Mouse (Mus musculus): ENCODE data around the gene Kif26b. TPM values are rescaled to one million over a fixed set of nuclear protein-coding genes. Genes with fewer than 3 reads are reported as not detected.

The Kif26b gene
- total and polyA plus RNA-seq, 3 experiments, result 0.04 to 0.16 TPM; not detected in 1

DNA sequence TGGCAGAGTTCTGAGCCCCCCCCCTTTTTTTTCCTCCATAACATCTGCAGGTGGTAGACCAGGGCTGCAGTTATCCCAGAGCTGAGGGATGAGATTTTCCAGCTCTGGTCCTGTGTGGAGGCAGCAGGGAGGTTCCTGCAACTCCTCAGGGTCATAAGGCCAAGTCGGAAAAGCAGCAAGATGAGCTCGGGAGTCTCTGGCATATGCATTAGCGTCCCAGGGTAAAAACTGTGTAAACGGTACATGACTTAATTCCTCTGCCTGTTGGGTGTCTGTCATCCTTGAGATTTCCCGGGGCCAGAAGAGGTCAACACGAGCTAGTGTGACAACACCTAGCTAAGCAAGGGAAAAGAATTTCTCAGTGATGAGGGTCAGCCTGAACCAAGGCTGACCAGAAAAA lies 111.0 kb downstream of the Kif26b start:
- TF ChIP-seq POLR2AphosphoS5 (IDR thresholded peaks at IDR 0.05; ENCODE audit: insufficient replicate concordance, low read depth, low read length) (no peak), GATA1 (IDR thresholded peaks at IDR 0.05; ENCODE audit: borderline replicate concordance, low read length) (no peak), GATA2 (IDR thresholded peaks at IDR 0.05; ENCODE audit: borderline replicate concordance, low read depth, low read length) (no peak), CTCF (IDR thresholded peaks at IDR 0.05; ENCODE audit: low read depth, low read length) (no peak), TAL1 (conservative IDR thresholded peaks at IDR 0.05; ENCODE audit: low read depth, low read length) (no peak)
- H3K9me3 ChIP-seq (replicated peaks), result 0 out of 2 replicates have a peak, but pooled peaks cover 2% of the 10 kb centered on the region
- H3K27me3 ChIP-seq (ENCODE audit: insufficient read depth, low read length), result peaks cover 43% of the 10 kb centered on the region
- no peak overlapping the region for H3K4me3 ChIP-seq (ENCODE audit: low read depth, low read length)
- ATAC-seq (ENCODE audit: extremely low read depth, insufficient number of reproducible peaks, low FRiP score, poor library complexity, severe bottlenecking), result no peak
- no peak for DNase-seq (ENCODE audit: low spot score)
- no peaks in the 10 kb centered on the region for H3K4me1 ChIP-seq (ENCODE audit: insufficient read depth, low read depth, low read length)
- H3K36me3 ChIP-seq (replicated peaks), result no peaks in the 10 kb centered on the region

DNA sequence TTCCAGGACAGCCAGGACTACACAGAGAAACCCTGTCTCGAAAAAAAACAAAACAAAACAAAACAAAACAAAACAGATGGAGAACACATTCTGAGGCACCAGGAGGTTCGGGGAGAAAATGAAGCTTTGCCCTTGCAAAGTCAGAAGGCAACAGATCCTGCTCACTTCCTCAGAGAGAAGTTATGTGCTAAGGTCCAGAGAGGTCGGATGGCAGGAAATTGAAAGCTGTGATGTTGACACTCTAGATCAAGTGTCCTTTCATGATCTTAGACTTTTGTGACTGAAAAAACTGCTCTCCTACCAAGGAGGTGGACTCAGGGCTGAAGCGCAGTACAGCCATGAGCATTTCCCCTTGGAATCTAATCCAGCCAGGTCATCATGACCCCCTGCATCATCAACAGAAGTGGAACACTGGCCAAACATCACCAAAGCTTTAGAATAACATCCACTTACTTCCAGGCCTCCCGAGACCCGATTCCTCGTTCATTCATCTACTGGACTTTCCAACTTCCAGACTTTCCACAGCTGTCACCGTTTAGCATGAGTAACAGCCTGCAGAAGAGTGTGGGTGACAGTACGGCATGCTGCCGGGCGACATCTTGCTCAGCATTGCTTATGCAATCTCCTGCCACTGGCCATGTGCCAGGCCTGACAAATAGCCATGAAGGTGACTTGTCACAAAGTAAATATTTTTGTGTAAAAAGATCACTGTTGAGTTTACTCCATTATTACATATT lies 112.0 kb downstream of the Kif26b start:
- DNase-seq (ENCODE audit: low spot score), result no peak

DNA sequence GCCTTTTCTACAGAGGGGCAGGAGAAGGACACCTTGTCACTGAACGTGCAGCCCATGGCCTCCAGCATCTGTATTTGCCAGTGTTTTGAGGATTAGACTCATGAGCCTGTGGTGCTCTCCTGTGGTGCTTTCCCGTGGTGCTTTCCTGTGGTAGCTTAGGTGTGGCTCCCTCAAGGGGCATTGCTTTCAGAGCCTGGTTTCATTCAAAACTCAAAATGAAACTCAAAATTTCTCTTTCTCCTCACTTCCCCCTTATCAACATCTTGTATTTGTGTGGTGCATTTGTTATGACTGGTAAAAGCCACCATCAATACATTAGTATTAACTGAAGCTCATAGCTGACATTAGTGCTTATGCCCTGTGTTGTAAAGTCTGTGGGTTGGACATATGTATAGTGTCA lies 112.9 kb downstream of the Kif26b start:
- Histone ChIP-seq H3K4me1 (ENCODE audit: insufficient read depth, low read depth, low read length) (no peaks in the 10 kb centered on the region), H3K9me3 (replicated peaks) (no peaks in the 10 kb centered on the region; the same call in 1 of the 2 replicates), H3K4me3 (ENCODE audit: low read depth, low read length) (no peak overlapping the region), H3K36me3 (replicated peaks) (no peaks in the 10 kb centered on the region), H3K27me3 (ENCODE audit: insufficient read depth, low read length) (peaks cover 51% of the 10 kb centered on the region)
- no peak for ATAC-seq (ENCODE audit: extremely low read depth, insufficient number of reproducible peaks, low FRiP score, poor library complexity, severe bottlenecking)
- DNase-seq (ENCODE audit: low spot score), result no peak
- no peak for TF ChIP-seq GATA1 (IDR thresholded peaks at IDR 0.05; ENCODE audit: borderline replicate concordance, low read length)
- no peak for TF ChIP-seq CTCF (IDR thresholded peaks at IDR 0.05; ENCODE audit: low read depth, low read length)
- TF ChIP-seq TAL1 (conservative IDR thresholded peaks at IDR 0.05; ENCODE audit: low read depth, low read length), result no peak
- TF ChIP-seq POLR2AphosphoS5 (IDR thresholded peaks at IDR 0.05; ENCODE audit: insufficient replicate concordance, low read depth, low read length), result no peak
- no peak for TF ChIP-seq GATA2 (IDR thresholded peaks at IDR 0.05; ENCODE audit: borderline replicate concordance, low read depth, low read length)

More for the DNA sequence above, 112.0 kb downstream of the Kif26b start:
- H3K4me3 ChIP-seq (ENCODE audit: low read depth, low read length), result no peak overlapping the region
- no peak for ATAC-seq (ENCODE audit: extremely low read depth, insufficient number of reproducible peaks, low FRiP score, poor library complexity, severe bottlenecking)
- no peak for TF ChIP-seq TAL1 (conservative IDR thresholded peaks at IDR 0.05; ENCODE audit: low read depth, low read length)
- TF ChIP-seq GATA1 (IDR thresholded peaks at IDR 0.05; ENCODE audit: borderline replicate concordance, low read length), result no peak
- TF ChIP-seq CTCF (IDR thresholded peaks at IDR 0.05; ENCODE audit: low read depth, low read length), result no peak
- no peaks in the 10 kb centered on the region for H3K36me3 ChIP-seq (replicated peaks)
- H3K4me1 ChIP-seq (ENCODE audit: insufficient read depth, low read depth, low read length), result no peaks in the 10 kb centered on the region
- H3K9me3 ChIP-seq (replicated peaks), result peaks cover 2% of the 10 kb centered on the region; the same call in 1 of the 2 replicates
- peaks cover 47% of the 10 kb centered on the region for H3K27me3 ChIP-seq (ENCODE audit: insufficient read depth, low read length)

DNA sequence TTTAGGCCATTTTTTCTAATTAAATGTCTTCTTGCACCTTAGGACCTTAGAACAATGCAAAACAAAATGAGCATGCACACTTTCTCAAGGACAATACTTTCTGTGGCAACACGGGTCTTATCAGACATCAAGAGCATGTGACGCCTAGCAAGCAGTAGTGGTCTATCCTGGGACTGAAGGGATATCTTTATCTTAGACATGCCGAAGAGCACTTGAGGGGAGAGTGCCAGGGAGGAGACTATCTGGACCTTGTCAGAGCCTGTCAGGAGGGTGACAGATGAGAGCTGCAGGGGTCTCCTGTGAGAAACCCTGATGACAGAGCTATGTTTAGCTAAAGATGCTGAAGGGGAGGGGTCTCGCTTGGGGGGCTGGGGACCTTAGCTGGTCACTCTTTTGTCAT lies 116.0 kb downstream of the Kif26b start:
- no peak for DNase-seq (ENCODE audit: low spot score)
- ATAC-seq (ENCODE audit: extremely low read depth, insufficient number of reproducible peaks, low FRiP score, poor library complexity, severe bottlenecking), result no peak

DNA sequence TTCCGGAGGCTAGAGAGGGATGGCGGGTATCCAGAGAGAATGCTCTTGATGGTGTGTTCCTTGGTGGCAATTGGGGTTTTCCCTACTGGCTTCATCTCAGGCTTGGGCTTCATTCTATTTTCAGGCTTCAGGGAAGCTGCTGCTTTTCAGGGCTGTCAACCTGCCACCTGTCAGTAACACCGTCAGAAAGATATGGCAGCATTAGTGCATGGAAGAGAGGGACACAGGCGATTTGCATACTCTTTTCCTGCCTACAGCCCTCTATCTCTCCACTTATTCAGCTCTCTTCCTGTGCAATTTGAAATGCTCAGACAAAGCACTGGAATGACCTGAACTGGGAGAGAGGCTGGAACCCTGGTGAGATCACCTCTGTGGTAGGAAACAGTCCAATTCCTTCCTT lies 117.7 kb downstream of the Kif26b start:
- Histone ChIP-seq H3K27me3 (ENCODE audit: insufficient read depth, low read length) (peaks cover 53% of the 10 kb centered on the region), H3K9me3 (replicated peaks) (peaks cover under 1% of the 10 kb centered on the region), H3K36me3 (replicated peaks) (no peaks in the 10 kb centered on the region), H3K4me1 (ENCODE audit: insufficient read depth, low read depth, low read length) (no peaks in the 10 kb centered on the region), H3K4me3 (ENCODE audit: low read depth, low read length) (no peak overlapping the region)
- DNase-seq (ENCODE audit: low spot score), result no peak
- ATAC-seq (ENCODE audit: extremely low read depth, insufficient number of reproducible peaks, low FRiP score, poor library complexity, severe bottlenecking), result no peak
- TF ChIP-seq TAL1 (conservative IDR thresholded peaks at IDR 0.05; ENCODE audit: low read depth, low read length) (no peak), GATA2 (IDR thresholded peaks at IDR 0.05; ENCODE audit: borderline replicate concordance, low read depth, low read length) (no peak), CTCF (IDR thresholded peaks at IDR 0.05; ENCODE audit: low read depth, low read length) (no peak), POLR2AphosphoS5 (IDR thresholded peaks at IDR 0.05; ENCODE audit: insufficient replicate concordance, low read depth, low read length) (no peak)

More for the DNA sequence above, 116.0 kb downstream of the Kif26b start:
- H3K9me3 ChIP-seq (replicated peaks), result no peaks in the 10 kb centered on the region; the same call in 1 of the 2 replicates
- H3K27me3 ChIP-seq (ENCODE audit: insufficient read depth, low read length), result peaks cover 53% of the 10 kb centered on the region
- H3K4me1 ChIP-seq (ENCODE audit: insufficient read depth, low read depth, low read length), result no peaks in the 10 kb centered on the region
- TF ChIP-seq CTCF (IDR thresholded peaks at IDR 0.05; ENCODE audit: low read depth, low read length), result no peak
- TF ChIP-seq POLR2AphosphoS5 (IDR thresholded peaks at IDR 0.05; ENCODE audit: insufficient replicate concordance, low read depth, low read length), result no peak
- no peak for TF ChIP-seq TAL1 (conservative IDR thresholded peaks at IDR 0.05; ENCODE audit: low read depth, low read length)
- no peak for TF ChIP-seq GATA1 (IDR thresholded peaks at IDR 0.05; ENCODE audit: borderline replicate concordance, low read length)
- no peak for TF ChIP-seq GATA2 (IDR thresholded peaks at IDR 0.05; ENCODE audit: borderline replicate concordance, low read depth, low read length)
- H3K36me3 ChIP-seq (replicated peaks), result no peaks in the 10 kb centered on the region
- no peak overlapping the region for H3K4me3 ChIP-seq (ENCODE audit: low read depth, low read length)

DNA sequence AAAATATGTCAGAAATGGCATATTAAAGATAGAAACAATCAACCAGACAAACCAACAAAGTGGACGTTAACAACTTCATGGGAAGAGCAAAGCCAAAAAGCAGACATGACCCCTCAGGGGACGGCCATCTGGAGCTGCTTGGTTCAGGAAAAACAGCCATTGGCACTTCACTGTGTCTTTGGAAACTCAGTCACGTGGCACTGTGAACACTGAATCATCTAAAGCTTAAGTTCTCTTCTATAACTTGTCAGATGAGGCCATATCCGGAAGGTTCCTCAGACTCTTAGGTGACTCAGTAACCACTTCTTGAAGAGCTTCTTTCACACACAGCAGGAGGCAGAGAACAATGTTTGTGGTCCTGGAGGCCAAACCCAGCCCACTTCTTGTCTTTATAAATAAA lies 126.6 kb downstream of the Kif26b start:
- no peaks in the 10 kb centered on the region for H3K36me3 ChIP-seq (replicated peaks)
- peaks cover 34% of the 10 kb centered on the region for H3K27me3 ChIP-seq (ENCODE audit: insufficient read depth, low read length)
- DNase-seq (ENCODE audit: low spot score) (no peak), ATAC-seq (ENCODE audit: extremely low read depth, insufficient number of reproducible peaks, low FRiP score, poor library complexity, severe bottlenecking) (no peak)
- H3K4me1 ChIP-seq (ENCODE audit: insufficient read depth, low read depth, low read length), result no peaks in the 10 kb centered on the region
- H3K9me3 ChIP-seq (replicated peaks), result peaks cover 4% of the 10 kb centered on the region; the same call in 1 of the 2 replicates
- no peak overlapping the region for H3K4me3 ChIP-seq (ENCODE audit: low read depth, low read length)
- TF ChIP-seq GATA1 (IDR thresholded peaks at IDR 0.05; ENCODE audit: borderline replicate concordance, low read length) (no peak), TAL1 (conservative IDR thresholded peaks at IDR 0.05; ENCODE audit: low read depth, low read length) (no peak), CTCF (IDR thresholded peaks at IDR 0.05; ENCODE audit: low read depth, low read length) (no peak), GATA2 (IDR thresholded peaks at IDR 0.05; ENCODE audit: borderline replicate concordance, low read depth, low read length) (no peak), POLR2AphosphoS5 (IDR thresholded peaks at IDR 0.05; ENCODE audit: insufficient replicate concordance, low read depth, low read length) (no peak)

Measured in G1E (cell line).